Mouse (Mus musculus): ENCODE results near the gene Zmiz1.

Gene Zmiz1

DNA sequence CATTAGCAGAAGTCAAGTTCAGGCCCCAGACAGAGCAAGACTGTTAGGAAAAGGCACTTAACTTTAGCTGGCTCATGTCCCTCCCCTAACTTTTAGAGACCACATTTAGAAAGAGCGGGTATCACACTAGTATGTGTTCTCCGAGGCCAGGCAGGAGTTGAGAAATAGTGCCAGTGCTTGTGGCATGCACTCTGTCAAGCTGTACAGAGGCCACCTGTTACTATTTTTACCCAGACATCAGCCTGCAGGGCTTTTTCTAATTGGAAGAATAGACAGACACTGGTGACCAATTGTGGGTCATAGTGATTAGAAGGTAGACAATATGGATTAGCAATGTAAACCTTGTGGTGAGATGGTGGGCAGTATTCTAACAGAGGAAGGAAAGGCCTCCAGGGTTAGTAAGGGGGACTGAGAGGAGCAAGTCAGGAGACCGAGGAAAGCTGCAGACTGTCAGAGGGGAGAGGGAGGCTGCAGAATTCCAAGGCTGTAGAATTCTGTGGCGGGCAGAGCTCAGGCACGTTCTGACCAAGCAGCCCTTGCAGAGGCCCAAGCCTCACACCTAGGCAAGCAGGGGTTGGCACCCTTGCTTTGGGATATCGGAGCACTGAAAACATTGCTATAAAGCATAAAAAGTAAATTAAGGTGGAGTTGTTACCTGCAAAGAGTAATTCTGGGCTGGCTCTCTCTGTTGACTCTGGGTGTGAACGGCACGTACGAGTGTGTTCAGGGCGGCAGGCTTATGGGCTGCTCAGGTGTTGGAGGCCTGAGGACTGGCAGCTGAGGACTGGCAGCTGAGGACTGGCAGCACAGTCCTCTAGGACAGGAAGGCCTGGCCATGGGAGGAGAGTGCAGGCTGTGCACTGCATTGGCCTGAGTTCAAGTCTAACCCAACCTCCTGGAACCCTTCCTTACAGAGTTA is 228.3 kb downstream of the Zmiz1 start:
- DNase-seq (ENCODE audit: low spot score), result no peak

DNA sequence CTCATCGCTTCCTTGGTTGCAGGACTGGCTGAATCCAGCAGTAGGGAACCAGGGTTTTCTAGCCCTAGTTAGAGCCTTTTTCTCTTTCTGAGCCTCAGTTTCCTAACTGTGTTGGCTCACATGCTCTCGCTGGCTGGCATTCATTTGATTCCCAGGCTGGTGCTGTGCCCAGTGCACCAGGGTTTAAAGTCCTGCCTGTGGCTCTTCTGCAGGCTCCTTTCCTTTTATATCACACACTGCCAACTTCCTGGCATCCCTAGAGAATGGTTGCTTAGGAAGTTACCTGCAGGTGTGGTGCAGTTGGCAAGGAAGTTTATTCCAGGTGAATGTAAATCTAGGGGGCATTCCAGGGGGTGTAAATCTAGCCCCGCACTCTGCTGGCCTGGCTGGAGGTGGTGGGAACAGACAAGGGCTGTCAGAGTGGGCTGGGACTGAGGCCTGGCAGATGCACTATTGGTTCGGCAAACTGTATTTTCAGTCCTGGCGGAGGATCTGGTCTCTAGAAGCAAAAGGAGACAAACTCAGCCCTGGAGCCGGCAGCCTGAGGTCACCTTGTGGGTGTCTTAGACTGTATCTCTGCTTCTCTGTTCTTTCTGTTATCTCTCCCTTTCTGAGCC is 234.4 kb downstream of the Zmiz1 start:
- DNase-seq (ENCODE audit: low spot score), result no peak

DNA sequence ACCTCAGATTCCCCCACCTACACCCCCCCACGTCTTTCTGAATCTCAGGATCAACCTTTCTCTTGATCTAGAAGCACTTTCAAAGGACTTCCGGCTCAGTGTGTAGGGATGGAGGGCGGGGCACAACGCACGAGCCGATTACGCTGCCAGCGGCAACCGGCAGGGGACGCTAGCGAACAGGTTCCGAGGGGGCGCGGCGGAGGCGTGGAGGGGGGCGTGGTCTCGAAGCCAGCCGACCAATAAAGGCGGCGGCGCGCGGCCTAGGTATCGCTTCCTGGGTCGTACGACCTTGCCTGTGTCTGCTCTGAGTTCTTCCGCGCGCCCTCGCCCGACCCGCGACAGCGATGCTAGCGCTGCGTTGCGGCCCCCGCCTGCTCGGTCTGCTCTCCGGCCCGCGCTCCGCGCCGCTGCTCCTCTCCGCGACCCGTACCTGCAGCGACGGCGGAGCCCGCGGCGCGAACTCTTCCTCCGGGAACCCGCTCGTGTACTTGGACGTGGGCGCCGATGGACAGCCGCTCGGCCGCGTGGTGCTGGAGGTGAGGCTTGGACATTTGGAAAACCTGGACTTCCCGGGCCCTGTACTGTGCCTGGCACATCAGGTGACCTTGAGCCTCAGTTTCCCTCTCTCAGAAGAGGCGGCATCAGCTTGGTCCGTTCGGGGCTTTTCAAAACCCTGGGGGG is 235.0 kb downstream of the Zmiz1 start, which contains the start of gene Ppif:
Ppif (plus strand) TSS at position 267 of the 681 bp plus-strand sequence.
- DNase-seq (ENCODE audit: low spot score), result peak; percentile 92

DNA sequence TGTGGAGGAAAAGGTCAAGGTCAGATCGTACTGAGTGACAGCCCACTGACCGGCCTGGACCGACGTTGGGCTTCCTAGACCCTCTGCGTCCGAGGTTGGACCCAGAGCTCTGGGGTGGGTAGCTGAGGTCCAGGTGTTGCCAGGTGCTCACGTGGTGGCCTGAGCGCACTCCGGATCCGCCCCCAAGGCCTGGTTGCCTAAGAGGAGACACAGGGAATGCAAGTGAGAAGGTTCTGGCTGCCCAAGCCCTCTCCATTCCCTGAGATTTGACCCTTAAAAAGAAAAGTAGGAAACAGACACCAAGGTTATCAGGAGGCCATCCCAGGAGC is 235.5 kb downstream of the Zmiz1 start:
- DNase-seq (ENCODE audit: low spot score), result peak; percentile 40

DNA sequence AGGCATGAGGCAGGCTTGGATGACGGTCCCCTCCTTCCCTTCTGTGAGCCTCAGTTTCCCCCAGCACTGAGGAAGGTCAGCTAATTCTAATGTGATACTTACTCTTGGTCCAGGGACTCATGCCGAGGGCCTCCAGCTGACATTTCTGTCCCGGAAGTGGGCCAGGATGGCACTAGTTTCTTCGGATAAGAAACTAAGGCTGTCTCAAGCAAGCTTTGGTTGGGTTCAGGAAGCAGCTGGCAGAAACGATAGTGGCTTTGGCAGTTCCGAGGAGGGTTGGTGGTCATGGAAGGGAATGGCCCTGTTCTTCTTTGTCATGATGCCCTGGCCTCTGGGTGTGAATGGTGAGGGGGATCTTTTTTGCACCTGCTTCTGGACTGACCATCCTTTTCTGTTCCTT is 236.1 kb downstream of the Zmiz1 start:
- DNase-seq (ENCODE audit: low spot score), result no peak

DNA sequence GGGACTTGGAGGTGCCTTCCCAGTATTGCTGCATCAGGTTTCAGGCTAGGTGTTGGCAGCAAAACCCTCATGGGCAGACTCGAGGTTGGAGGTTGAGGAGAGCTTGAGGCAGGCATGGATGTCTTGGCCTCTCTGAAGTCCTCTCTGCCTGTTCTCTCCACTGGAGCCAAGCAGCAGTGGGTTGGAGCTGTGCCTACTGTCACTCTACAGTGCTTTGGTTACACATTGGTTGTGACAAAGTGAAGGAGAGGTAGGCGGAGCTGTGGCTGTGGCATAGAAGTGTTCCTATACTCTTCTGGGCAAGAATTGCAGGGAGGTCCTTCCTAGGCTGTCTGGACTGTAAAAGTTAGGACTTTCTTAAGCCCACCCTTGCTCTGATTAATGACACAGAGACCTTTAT is 237.4 kb downstream of the Zmiz1 start:
- DNase-seq (ENCODE audit: low spot score), result no peak

DNA sequence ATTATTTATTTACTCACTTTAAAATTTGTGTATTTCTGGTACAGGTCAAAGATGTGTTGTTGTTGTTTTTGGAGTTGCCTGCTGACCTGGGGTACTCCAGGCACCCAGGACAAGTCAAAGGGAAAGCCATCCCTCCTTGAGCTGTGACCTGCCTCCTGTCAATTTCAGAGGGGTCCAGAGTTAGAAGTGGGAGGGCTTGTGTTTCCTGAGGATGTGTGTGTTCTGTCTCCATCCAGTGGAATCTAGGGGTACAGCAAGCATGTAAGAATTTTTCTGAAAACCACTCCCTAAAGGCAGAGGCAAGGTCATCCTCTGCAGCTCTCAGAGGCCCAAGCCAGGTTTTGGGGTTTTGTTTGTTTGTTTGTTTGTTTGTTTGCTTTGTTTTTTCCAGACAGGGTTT is 243.0 kb downstream of the Zmiz1 start:
- no peak for DNase-seq (ENCODE audit: low spot score)

DNA sequence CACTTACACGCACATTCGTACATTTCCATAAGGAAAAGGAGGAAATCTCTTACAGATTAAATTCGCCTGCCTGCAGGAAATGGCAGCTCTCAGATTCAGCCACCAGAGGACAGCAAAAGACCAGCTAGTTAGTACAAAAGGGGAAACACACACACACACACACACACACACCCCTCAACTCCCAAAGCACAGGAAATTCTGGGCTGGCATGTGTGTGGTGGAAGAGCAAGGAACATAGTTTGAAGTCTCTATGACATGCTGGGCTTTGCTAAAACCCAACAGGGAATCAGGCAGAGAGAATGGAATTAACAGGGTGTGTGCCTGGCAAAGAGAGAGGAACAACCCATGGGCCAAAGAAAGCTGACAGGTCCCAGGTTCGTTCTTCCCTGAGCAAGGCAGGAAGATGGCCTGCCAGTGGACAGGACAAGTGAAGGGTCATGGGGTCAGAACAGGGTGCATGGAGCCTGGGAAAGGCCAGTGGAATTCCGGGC is 248.8 kb downstream of the Zmiz1 start:
- peak; percentile 50 for DNase-seq (ENCODE audit: low spot score)

DNA sequence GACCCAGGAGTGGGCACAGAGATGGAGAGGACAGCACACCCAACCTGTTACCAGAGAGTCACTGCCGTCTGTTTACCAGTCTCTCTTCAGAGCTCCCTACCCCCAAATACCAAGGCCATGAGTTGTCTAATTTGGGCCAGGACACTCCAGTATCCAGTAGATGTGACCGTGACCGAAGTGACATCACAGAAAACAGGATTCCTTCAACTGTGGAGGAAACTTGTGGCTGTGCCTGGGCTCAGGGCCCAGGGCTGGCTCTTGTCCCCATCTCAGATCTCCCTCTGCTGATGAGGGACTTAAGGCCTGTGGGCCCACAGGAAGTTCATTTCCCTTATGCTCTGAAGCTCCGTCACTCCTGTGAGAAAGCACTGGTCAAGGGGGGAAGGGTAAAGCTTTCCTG is 249.5 kb downstream of the Zmiz1 start:
- DNase-seq (ENCODE audit: low spot score), result no peak

DNA sequence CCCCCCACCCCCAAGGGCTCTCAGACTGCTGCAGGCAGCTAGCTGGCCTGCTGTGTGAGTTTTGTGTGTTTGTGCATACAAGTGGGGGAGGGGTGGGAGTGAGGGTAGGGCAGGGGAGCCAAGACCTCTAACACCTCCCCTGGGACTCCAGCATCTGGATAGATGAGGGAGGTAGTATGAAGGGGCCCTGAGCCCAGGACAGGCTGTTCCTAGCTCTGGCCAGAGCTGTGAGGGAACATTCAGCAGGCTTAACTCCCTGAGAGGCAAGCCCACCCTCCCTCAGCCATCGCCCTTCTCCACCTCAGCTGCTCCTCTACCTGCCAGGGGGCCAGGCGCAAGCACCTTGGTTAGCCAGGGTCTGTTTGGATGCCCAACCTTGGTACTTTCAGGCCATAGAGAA is 249.9 kb downstream of the Zmiz1 start:
- DNase-seq (ENCODE audit: low spot score), result no peak

DNA sequence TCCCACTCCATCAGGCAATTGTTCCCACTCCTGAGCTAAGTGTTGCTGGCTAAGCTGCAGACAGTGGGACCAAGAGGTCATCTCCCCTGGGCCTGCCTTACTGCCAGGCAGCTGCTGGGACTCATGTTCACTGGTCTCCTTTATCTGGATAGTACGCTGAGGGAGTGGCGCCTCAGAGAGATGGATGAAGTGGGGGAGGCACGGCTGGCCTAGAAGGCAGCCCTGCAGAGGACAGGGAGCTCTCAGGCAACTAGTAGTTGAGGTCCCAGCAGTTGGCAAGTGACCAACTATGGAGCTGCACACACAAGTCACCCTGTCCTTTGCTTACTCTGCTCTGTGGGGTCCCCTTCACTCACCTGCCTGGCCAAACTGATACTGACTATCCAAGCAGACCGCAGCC is 251.1 kb downstream of the Zmiz1 start:
- DNase-seq (ENCODE audit: low spot score), result no peak

DNA sequence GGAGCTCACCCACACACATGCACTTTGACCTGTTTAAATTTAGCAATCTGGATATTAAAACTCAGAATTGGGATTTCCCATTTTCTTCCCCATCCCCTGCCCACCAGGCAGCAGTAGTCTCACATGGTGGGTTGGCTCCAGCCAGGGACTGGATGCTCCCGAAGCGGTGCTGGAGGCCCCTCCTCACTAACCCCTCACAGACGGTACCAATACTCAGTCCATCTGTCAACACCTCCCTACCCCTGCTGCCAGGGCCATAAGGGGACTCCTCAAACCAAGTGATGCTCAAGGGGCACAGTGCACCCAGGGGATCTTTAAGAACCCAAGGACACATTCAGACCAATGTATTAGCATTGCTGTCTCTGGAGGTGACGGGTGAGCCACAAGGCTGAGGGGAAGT is 251.7 kb downstream of the Zmiz1 start:
- DNase-seq (ENCODE audit: low spot score), result no peak

DNA sequence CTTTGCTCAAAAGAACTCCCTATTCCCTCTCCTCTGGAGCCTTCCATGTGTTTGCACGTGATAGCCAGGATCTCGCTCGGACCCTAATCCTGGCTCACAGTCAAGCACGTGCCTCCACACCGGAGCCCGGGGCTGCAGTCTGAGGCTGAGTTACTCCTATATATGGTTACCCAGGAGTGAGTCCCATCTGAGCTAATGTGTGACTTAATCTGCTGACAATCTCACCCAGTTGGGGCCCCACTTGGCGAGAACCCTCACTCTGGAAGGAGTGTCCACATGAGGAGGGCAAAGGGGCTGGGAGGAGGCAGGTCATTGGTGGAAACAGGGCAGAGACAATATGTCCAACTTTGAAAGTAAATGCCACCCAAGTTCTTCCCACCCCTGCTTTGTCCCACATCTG is 252.2 kb downstream of the Zmiz1 start:
- DNase-seq (ENCODE audit: low spot score), result no peak

DNA sequence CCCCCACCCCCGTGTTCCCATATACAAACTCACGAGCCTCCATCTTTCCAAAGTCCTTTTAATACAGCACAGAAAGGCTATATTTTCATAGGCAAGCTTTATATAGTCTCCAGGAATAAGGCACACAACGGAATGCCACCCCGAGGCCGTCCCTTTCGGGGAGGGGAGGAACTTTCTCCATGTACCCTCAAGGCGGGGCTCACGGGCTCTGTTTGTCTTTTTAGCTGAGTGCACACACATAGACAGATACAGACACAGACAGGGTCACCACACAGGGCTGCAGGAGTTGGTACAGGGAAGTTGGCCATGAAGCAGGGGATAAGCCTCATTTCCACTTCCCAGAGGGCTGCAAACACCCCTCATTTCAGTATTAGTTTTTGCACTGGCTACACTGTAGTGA is 252.6 kb downstream of the Zmiz1 start:
- no peak for DNase-seq (ENCODE audit: low spot score)

DNA sequence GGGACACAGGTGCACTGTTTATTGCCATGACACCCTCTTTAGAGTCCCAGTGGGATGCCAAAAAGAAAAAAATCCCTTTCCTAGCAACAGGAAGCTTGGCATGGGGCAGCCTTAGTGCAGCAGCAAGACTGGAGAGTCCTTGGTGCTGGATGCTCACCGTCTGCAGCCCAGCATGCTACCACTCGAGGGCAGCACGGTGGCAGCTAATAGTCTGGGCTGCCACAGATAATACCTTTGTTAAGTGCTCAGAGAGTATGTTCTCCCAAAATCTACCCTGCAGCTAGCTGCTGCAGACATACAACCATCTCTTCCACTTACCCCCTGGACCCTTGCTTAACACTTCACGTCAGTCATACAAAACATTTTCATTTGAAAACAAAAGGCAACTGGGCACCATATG is 254.5 kb downstream of the Zmiz1 start:
- DNase-seq (ENCODE audit: low spot score), result no peak
